Mouse (Mus musculus): ENCODE results near the gene Chst10.

GRCm38 (mm10) chr1:38939608-38940007, 41.6 kb upstream of the Chst10 start:
- TF ChIP-seq CTCF (IDR thresholded peaks at IDR 0.05; ENCODE audit: low read depth): no peak
- TF ChIP-seq EP300 (optimal IDR thresholded peaks at IDR 0.05): no peak
